Mouse (Mus musculus): ENCODE measurements around the gene Rarres1.

Rarres1 gene

DNA sequence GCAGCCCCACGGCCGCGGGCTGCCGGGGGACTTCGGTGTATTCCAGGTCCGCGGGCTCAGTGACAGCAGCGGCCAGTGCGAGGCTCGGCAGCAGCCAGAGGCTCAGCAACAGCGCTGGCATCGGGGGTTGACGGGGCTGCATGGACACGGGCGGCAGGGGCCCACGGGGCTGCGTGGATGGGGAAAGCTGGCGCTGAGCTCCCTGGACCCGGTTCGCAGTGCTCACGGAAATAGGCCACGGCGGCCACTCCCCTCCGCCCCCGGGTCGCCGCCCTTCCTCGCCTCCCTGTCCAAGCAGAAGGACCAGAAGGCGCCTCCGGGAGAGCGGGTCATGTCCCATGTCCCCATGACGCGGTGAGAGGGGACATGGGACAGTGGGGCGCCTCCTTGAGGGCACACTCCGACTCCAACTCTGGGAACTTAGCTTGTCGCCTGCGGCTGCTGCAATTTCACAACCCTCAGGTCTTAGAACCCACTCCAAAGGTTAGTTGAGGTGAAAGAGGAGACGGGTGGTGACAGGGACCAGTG, at the start of gene Rarres1:
TSS of gene Rarres1 (minus strand) at position 250 of the 528 bp plus-strand sequence.
- in situ Hi-C loops (cut with MboI, MseI): loop anchor here (5.0 to 10.0 kb wide), 2 partner anchors 47 to 529 kb away; no protein-coding TSS in a partner anchor

DNA sequence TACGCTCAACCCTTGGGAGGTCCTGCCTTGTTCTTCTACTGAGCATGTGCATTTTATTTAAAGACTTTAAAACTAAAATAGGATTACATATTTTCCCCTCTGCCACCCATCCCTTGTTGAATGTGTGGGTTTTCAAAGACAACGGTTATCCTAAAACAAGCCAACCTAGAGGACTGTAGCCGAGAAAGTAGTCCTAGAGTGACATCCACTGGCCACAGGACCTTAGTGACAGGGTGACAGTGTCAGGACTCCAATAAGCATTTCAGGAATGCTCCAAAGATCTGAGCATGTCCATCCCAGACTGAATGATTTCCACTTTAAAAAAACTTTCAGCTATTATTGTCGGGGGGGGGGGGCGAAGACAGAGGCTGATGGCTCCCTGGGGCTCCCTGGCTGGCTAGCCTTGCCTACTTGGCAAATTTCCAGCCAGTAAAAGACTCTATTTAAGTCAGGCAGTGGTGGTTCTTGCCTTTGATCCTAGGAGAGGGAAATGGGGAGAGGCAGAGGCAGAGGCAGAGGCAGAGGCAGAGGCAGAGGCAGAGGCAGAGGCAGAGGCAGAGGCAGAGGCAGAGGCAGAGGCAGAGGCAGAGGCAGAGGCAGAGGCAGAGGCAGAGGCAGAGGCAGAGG, 49.5 kb upstream of the Rarres1 start:
- in situ Hi-C loops (cut with MboI, MseI): loop anchor here in 1 of 2 experiments (5.0 kb wide), 2 partner anchors 48 to 193 kb away; partner anchors contain the start of genes Mlf1 and Rarres1

DNA sequence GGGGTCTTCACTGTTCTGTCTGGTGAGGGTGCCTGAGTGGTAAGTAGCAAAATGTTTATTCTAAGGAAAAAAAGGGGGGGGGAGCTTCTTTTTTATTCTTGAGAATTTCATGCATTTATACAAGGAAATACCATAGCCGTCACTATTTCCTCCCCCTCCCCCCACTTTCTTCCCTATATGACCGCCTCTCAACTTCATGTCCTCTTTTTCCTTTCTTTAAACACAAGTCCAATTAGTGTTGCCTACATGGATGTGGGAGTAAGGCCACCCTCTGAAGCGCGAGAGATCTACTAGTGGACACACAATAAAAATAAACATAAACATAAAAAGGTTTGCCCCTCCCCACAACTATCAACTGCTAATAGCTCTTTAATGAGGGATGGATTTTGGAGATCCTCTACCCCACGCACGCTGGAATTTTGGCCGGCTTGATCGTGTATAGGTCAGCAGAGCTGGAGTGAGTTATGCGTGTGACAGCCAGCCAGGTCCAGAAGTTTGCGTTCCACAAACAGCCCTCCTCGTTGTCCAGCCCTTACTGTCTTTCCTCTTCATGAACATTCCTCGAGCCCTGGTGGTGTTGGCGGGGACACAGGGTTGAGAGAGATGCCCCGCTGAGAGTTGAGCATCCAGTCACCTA, 42.5 kb upstream of the Rarres1 start:
- in situ Hi-C loops (cut with MboI, MseI): no loop called here

DNA sequence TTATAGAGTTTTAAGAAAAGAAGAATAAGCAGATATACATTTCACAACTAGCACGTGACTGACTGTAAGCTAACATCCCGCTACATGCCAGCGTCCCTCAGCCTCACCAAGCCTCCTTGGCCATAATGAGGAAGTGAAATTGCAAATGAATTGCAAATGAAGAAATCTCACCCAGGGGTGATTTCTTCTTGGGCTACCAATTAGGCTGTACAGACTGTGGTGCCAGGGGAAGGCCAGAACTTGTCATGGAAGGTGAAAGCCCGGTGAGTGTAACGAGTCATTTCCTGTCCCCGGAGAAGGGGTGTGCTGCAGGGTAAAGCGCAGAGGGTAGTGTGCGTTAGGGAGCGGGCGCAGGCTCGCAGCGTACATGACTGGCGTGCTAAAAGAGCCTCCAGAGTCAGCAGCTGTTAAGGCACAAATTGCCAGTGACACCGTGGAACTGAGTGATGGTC, 41.9 kb upstream of the Rarres1 start:
- in situ Hi-C loops (cut with MboI, MseI): no loop called here

DNA sequence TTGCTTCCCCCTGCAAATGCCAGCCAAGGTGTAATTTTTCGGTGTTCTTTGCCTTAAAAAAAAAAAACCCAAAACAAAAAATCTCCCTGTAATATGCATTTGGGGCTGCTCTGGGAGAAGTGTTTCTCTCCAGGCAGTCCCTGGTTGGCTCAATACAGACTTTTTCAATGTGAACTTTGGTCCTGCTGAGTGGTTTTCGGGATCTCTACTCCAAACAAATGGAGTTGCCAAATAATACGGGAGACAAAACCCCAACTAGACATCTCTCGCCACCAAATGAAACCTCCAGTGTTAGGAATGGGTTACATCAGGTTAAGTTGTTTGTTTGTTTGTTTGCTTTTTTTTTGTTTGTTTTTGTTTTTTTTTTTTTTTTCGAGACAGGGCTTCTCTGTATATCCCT, 39.9 kb upstream of the Rarres1 start:
- in situ Hi-C loops (cut with MboI, MseI): no loop called here

DNA sequence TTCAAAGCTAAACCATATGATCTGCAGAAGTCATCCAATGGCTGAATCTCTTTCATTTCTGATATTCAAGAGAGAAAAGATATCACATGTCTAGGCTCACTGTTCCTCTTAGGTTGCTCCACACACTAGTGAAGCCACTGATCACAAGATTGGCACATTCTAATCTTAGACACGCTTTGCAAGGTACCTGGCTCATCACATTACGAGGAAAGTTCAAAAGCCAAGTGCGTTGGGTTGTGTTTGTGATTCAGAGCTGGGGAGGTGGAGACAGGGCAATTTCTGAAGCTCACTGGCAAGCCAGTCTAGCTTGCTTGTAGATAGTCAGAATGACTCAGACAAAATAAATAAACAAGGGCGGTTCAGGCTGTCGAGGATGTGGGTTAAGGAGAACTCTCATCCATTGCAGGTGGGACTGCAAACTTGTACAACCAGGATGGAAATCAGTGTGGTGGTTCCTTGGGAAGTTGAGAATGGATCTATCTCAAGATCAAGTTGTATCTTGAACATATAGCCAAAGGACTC, 38.7 kb upstream of the Rarres1 start:
- in situ Hi-C loops (cut with MboI, MseI): no loop called here

DNA sequence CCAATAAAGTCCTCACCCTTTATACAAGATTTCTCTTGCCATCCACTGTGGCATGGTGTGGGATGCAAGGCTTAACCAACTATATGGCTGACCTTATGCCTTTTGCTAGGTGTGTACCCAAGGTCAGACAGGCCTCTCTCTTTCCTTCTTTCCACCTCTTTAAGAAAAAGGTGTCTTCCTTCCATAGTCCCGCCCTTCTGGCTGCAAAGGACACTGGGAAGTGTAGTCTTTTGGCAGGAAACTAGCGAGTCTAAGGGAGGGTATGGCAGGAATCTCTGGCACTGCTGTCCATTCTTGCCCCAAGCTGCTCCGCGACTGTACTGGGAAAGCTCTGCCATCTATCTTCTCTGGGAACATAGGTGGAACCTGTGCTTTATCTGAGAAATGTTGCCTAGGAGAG, 38.0 kb upstream of the Rarres1 start:
- in situ Hi-C loops (cut with MboI, MseI): no loop called here

DNA sequence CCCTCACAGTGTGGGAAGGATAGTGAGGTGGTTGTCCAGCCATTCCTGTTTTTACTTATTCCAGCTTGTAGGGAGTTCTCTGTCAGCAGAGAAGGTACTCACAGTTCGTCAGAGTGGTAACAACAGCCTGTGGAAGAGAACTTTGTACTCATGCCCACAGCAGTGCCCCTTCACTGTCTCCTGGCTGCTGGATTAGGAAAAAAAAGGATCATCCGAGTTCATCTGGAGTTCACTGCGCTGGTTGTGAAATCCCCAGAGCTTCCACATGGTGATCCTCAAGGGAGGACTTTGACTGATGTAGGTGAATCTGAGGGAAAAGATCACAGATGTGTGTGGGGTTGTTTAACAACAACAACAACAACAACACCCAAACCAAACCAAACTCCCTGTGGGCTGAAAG, 35.9 kb upstream of the Rarres1 start:
- in situ Hi-C loops (cut with MboI, MseI): no loop called here

DNA sequence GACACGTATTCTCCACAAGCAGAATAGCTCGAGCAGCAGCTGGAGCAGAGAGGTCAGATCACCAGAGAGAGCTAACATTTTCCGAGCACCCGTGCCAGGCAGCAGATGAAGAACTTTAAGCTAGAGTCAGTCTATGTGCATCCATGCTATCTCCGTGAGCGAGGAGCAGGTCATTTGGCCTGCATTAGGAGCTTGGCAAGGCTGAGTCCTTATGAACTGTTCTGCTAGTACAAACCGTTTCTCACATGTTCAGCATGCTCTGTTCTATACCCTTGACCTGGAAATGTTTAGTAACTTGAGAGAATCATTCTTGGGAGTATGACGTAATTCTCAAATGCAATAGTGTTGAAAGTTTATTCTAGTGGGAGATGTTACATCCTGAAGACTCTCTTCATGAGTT, 28.3 kb upstream of the Rarres1 start:
- in situ Hi-C loops (cut with MboI, MseI): no loop called here

DNA sequence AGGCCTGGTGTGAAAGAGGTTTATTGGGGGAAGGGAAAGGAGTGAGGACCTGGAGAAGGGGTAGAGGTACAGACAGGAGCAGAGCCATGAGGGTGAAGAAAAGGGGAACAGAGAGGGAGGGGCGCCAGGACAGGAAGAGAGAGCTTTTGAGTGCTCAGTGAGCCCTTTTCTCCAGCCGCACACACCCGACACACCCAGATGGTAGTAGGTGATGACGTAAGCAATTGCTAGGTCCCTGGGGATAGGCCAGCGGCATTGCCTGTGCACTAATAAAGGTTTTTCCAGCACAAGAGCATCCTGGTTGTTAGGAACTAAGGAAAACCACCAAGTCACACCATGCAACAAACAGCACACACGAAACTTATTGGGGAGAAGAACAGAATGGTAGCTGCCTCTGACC, 9.4 kb upstream of the Rarres1 start:
- in situ Hi-C loops (cut with MboI, MseI): no loop called here

DNA sequence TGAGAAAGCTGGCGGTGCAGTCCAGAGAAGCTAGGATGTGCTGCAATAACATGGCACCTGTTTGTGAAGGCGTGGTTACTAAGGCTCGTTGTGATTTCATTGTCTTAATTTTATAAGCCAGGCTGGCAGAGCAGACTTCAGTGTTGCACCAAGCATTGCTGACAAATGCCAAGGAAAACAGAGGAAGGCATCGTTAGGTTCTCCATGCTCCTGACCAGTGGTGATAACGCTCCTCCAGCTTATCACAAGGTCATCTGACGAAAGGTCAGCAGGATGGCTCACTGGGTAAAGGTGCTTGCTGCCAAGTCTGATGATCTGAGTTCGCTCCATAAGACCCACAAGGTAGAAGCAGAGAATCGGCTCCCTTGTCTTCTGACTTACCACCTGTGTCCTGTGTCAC, 7.4 kb upstream of the Rarres1 start:
- in situ Hi-C loops (cut with MboI, MseI): no loop called here

DNA sequence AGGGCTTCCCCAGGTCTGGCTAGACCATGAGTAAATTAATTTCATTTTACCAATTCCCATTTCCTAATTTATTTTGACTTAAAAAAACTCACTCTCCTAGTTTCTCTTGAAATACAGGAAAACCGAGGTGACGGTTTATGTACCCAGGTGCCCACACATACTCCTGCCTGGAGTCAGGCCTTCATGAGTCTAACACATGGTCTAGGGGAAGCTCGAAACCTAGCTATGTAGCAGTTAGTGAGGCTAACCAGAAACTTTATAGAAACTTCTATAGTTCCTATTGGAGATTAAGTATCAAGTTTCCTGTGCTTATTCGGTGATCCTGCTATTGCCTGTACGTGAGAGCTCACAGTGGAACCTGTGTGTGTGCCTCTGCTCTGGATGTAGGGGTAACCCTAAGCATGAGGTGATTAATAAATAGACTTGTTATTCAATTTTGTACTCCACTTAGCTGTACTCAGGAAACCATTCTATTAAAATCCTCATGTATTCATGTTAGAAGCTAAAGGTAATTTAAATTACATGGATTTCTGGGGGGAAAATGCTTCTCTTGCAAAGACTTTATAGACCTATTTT, 5.3 kb upstream of the Rarres1 start:
- in situ Hi-C loops (cut with MboI, MseI): no loop called here

DNA sequence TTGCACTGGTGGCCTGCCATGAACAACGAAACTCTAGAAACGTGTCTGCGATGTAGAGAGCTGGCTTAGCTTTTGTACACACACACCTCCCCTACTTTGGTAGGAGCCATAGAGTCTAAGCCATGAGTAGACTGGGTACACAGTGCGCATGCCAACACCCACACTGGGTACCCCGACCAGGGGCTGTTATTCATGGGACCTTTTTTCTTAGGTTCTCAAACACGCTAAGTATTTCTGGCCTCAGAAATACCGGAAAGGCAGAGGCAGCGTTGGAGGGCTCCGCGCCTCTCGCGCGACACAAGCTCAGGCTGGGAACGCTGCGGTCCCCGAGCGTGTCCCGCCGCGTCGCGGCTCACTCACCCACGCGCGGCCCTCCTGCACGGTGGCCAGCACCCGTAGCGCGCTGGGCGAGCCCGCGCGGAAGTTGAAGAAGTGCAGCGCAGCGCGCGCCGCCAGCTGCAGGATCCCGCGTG, 486 bp downstream of the Rarres1 start:
- in situ Hi-C loops (cut with MboI, MseI): loop anchor here (5.0 to 10.0 kb wide), 4 partner anchors 32 to 530 kb away; no protein-coding TSS in a partner anchor

DNA sequence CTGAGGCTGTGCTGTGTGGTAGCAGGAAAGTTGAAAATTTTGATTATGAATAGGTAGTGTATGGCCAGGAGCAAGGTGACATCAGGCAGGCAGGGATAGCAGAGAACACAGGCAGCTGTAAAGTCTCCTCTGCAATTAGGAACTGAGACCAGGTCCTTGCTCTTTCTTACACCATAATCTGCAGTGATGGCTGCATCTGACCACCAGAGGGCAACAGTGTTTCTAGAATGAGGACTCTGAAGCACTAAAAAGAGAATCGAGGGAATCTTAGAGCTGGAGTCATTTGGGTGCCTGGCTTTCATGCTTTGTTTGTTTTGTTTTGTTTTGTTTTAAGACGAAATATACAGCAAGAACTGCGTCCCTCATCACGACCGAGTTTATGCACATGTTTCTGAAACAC, 2.5 kb downstream of the Rarres1 start:
- in situ Hi-C loops (cut with MboI, MseI): loop anchor here (5.0 to 10.0 kb wide), 3 partner anchors 34 to 532 kb away; no protein-coding TSS in a partner anchor

DNA sequence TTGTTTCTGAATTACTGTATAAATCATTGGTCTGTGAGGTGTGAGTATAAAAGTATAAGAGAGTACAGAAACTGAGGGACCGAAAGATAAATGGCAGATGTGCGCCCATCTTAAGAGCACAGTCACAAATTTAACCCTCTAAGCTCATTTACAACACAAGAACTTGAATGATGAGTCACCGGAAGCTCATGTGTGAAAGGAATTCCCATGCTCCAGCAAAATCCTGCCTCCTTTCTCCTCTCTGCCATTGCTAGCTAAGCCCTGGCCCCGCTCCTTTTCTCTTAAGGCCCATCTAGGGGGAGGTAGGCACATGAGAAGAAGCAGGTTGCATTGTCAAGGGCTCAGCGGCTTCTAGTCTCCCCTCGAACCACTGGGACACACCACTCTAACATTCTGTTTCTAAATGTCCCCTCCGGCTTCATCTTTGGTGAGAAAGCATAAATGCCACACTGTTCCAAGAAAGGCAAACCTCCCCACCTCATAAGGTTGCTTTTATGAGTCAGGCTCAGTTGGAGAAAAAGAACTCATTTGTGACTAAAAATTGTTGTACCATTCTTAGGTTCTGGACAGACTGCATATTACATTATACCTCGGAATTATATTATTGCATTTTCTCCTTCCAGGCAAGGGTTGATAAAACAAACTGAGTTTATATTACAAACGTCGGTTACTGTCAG, 7.0 kb downstream of the Rarres1 start:
- in situ Hi-C loops (cut with MboI, MseI): no loop called here

DNA sequence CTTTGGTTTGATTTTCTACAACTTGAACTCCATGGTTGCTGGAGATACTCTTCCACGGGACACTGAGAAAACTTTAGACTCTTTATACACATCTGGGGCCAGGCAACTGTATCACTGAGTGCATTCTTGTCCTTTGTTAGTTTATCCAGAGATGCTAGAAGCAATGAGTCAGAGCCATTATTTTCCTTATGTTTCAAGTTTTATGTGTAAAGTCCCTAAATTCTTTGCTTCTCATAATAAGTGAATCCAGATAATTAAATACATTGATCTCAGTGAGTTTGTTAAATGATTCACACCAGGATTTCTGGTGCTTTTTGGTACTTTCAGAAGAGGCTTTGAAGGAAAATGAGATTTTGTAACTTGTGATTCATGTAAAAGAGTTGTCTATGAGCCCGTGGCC, 10.0 kb downstream of the Rarres1 start:
- in situ Hi-C loops (cut with MboI, MseI): no loop called here

DNA sequence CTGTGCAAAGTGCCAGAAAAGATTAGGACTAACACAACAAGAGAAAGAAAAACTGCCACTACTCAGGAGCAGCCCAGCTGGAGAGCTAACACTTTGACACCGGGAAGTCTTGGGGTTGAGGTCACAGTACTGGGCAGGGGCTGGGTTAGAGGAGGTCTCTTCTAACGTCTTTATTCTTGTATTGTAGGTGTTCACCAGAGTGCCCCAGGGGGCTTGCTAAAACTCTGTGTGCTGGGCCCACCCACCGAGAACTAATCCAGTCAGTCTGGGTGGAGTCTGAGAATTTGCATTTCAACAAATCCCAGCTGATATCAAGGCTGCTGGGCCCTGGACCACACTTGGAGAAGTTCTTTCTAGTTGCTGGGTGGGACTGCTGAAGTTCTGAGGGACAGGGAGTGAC, 11.4 kb downstream of the Rarres1 start:
- in situ Hi-C loops (cut with MboI, MseI): no loop called here

DNA sequence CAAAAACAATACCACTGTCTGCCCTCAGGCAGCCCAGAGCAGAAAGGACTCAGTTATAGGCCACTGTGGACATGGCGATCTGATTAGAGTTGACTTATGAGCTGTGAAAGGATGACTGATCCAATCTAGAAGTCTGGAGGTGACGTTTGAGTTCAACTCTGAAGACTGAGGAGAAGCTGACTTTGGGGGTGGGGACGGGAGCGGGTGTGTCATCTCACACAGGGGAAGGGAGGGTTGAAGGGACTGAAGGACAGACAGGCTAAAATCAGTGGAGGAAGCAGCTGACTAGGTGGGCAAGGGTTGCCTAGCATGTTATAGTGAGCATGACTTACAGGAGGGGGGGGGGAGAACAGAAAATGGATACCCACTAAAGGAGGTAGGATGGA, 15.9 kb downstream of the Rarres1 start:
- in situ Hi-C loops (cut with MboI, MseI): no loop called here

DNA sequence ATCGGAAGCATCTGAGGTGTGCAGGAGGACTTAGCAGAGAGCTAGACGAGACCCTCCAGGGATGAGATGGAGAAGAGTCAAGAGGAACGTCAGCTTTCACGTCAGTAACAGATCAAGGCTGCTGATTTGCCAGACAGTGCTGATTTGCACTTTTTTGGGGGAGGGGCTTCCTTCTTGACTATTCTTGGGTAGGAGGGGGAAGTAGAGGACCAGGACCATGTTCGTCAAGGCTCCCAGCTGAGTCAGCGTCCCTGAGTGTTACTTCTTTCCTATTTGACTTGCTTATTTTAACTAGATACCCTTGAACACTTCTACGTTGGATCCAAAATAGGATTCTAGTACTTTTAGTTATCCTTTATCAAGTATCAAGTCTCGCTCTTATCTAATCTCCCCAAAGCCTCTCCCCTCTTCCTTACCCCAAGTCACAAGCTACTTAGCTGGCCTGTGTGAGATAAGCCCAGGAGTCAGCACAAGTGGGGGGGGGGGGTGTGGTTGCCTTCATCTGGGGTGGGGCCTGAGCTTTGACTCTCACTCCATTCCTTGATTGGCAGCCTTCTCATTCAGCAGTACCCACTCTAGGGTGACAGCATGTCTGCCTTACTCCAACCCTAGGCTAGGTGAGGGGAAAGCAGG, 16.4 kb downstream of the Rarres1 start:
- in situ Hi-C loops (cut with MboI, MseI): no loop called here

DNA sequence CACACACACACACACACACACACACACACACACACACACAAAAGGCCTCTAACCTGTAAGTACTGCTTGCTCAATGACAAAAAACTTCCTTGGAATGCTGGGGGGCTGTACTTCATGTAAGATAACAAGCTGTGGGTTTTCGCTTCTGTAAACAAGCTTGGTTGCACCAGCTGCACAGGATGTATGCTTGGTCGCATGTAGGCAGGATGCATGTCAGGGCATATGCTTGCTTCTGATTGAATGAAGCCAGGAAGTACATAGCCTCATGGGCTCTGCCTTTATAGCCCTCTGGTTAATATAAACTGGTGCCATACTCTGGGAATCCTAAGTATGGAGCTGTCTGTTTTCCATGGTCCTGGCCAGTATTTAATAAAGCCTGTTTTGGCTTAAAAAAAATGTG, 17.3 kb downstream of the Rarres1 start:
- in situ Hi-C loops (cut with MboI, MseI): no loop called here

DNA sequence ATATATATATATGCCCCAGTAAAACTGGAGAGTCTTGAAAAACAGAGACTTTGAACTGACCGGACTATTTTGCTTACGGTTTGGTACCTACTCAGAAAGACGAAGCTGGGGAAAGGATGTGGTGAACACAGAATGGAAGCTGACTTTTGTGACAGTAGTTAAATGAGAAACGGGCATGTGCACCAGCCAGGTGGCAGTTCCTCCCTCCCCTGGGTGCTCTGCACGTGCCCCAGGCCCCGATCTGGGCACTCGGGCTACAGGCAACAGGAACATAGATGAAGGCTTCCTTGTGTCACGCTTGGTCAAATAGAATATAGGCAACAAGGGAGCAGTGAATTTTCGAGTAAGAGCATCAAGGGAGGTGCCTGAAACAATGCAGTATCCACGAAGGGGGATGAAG, 19.0 kb downstream of the Rarres1 start:
- in situ Hi-C loops (cut with MboI, MseI): no loop called here

All from T-helper 17 cell (primary cell).